Mouse (Mus musculus) mouse embryonic stem cell (cell line): ENCODE results near the gene BC016579.

Source experiments
- in situ Hi-C, 2 experiments: fragments of 300-500 bp; cut with MboI; formaldehyde crosslinking; loops; 1 replicate in 1 of 2; 3 replicates in 1 of 2; pipeline ENCODE4 v1.14.3; 2019 to 2020; ENCODE audit warnings: low sequenced_read_pairs in 2 of 2, low pct_unique_long_range_greater_than_20kb in 1 of 2, mixed read lengths in 1 of 2; ENCODE audit not compliant: unreplicated experiment in 1 of 2

BC016579 gene

DNA sequence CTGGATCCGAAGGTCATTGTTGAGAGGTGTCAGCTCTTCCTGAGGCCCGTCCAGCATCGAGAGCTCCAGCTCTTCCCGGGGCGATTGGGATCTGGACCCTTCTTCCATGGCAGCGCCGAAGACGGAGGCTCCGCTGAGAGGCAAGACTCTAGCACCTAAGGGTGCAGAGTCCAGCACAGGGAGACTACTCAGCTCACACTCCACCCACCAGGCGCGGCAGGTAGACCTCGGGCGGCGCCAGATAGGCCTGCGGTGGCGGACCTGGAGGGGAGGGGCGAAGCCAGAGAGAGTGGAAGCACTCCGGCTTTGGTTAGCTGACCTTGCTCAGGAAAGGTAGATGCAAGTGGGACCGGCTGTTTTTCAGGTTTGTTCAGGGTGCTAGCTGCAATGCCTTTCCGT is at the start of gene BC016579:
TSS of gene BC016579 (minus strand) at position 135 of the 399 bp plus-strand sequence.
- in situ Hi-C loops, result no loop called here

DNA sequence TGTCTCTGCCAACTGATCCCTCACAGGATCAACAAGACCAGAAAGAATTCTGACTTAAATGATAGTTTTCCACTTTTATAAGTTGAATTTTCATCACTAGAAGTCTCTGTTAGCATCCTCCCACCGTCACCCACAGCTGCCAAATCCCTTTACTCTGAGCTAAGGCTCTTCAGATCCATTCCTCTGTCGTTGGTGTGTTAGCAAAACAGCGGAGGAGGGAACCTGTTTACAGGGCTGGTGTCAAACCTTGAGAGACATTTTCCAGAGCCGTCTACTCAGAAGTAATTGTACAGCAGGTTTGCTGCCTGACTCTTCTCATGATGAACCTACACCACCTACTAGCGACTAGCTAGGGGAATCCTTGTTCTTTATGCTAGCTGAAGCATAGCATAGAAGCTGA is 45.4 kb upstream of the BC016579 start:
- in situ Hi-C loops, result loop anchor here in 1 of 2 experiments (25.0 kb wide), 1 partner anchor 263 kb away; the partner anchor contains the start of gene Phldb2

DNA sequence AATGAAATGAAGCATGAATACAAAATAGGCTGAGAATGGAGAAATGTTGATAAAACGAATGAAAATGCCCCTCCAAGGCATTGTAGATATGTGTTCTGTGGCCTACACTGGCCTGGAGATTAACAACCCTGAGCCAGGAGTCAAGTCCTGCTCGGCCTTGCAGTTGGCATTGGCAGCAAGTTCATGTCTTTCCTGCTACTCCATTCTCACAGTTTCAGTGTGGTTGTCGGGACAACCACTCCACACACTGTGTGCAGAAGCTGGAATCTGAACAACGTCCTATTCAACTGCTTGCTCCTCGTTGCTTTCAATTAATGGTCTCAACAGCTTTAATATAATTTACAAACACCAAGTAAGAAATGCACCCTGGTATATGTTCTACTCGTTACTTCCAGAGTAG is 44.1 kb upstream of the BC016579 start:
- in situ Hi-C loops, result loop anchor here in 1 of 2 experiments (25.0 kb wide), 1 partner anchor 264 kb away; the partner anchor contains the start of gene Phldb2

DNA sequence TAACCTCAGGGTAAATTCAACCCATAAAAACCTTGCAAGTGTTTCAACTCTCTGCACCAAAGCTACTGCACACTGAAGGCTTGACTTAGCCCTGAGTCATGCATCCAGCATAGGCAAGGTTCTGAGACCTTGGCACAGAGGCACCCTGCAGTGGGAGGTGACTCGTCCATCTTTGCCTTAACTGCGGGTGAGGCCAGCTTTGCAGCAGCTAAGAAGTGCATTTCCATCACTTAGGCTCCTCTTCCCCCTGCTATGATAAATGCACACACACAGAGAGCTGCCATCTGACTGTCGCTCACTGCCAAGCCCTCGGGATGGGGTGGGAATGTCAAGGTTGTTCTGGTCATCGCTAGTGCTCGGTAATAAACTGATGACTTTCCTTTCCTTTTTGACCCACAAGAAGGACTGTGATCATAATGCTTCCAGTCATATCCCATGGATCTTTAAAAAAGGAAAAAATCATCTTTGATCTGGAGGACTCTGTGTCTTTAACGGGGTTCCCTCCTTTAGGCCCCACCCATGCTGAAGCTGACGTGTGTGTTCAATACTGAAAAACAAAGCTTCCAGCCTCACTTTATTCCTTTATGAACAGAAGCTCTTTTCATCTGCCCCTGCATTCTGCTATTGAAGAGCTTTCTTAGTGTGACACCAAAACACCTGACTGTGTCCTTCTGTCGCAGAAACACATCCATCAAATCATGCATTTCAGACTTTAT is 41.7 kb upstream of the BC016579 start:
- in situ Hi-C loops, result loop anchor here in 1 of 2 experiments (25.0 kb wide), 1 partner anchor 267 kb away; the partner anchor contains the start of gene Phldb2

DNA sequence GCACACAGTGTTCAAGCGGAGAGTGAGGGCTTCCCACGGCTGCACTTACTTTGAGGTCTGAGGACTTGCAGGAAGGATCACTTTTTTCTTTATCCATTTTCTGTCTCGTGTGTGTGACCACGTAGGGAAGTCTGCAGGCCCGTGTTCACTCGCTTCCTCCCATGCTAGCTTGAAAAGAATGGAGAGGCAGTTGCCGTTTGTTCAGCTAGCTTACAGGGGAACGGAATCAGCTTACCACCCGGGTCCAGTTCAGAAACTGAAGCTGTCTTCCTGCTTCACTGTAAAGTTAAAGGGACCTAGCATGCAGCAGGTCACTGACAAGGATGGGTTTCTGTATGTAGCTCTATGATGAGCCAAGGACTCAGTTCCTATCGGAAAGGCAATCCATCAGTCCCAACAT is 39.7 kb upstream of the BC016579 start, which contains the start of gene Tmprss7:
TSS of gene Tmprss7 (minus strand) at position 101 of the 400 bp plus-strand sequence.
- in situ Hi-C loops, result loop anchor here in 1 of 2 experiments (25.0 kb wide), 1 partner anchor 269 kb away; the partner anchor contains the start of gene Phldb2

DNA sequence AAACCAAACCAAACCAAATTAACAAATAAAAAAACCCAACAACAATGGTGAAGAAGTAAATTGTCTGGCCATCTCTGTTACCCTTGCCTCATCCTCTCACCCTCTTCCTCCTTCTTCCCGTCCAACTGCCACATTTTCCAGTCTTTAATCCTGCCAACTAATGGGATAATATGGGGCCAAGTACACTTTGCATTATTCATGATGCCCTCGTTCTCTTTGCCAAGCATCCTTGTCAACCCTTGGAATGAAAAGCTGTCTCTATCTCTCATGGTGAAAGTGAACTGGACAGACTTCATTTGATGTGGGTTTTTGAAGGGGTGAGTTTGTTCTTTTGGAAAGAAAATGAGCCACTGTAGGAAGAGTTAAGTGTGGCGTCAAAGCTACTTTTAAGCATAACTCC is 39.0 kb upstream of the BC016579 start:
- in situ Hi-C loops, result loop anchor here in 1 of 2 experiments (25.0 kb wide), 1 partner anchor 269 kb away; the partner anchor contains the start of gene Phldb2

DNA sequence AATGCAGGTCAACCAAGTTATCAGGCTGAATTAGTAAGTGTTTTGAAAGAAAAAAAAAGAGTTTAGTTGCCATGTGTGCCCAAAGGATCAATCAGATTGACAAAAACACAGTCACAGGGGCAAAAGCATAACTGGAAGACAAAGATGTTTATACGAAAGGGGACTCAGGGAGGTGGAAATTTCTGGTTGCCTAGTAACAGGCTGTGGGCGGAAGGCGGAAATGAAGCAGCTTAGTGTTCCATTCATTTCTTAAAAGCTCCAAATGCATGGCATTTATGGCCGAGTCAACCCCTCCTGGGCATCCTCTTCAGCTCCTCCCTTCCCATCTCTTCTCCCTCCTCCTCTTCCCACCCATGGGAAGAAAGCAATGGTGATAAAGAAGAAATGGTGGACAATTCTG is 36.3 kb upstream of the BC016579 start:
- in situ Hi-C loops, result loop anchor here in 1 of 2 experiments (25.0 kb wide), 1 partner anchor 272 kb away; the partner anchor contains the start of gene Phldb2

DNA sequence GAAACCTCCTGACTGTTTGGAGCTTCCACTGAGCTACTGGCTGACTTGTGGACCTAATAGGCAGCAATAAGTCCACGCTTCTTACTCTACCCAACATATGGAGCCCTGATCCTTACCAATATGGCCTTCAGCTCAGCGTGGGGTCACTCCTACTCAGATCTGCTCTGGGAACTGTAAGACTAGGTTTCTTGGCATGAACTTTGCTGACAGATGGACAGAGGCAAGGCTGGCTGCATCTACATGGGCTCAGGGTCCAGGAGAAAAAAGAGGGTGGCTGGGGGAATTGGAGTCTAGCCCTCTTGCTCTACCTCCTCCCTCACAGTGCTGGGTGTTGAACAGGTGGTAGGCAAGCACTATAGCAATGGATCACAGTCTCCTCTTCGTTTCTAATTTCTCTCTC is 33.0 kb upstream of the BC016579 start:
- in situ Hi-C loops, result loop anchor here in 1 of 2 experiments (25.0 kb wide), 1 partner anchor 275 kb away; the partner anchor contains the start of gene Phldb2

DNA sequence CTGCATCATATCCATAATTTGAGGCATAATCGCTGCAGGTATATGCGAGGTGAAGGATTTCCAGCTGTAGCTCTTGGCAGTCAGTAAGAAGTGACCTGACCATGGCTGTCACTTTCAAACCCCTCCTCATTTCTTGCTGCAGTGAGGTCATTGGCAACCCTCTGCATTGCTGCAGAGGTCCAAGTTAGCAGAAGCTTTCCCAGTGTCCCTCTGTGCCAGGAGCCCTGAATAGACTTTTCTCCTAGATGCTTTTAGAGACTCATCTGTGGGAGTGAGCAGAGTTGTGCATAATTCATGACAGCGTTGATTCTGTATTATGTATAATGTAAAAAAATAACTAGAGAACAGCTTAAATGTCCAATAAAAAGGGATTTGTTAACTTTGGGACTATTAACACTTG is 31.4 kb upstream of the BC016579 start:
- in situ Hi-C loops, result loop anchor here in 1 of 2 experiments (25.0 kb wide), 1 partner anchor 277 kb away; the partner anchor contains the start of gene Phldb2

DNA sequence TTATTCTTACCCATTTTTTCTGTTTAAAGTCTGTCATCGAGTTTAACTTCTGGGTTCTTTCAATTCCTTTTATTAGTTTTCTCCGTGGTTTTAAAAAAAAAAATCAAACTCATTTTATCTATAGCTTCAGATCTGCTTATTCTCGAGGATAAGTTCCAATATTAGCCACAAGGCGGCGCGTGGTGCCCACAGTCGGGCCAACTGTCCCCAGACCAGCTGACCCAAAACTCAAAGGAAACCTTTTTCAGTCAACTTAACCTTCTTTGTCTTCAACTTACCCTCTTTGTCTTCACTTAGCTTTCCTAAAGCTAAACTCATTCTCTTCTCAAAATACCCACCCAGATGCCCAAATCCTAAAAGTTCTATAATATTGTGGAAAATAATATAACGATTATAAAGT is 30.9 kb upstream of the BC016579 start:
- in situ Hi-C loops, result loop anchor here in 1 of 2 experiments (25.0 kb wide), 1 partner anchor 277 kb away; the partner anchor contains the start of gene Phldb2

DNA sequence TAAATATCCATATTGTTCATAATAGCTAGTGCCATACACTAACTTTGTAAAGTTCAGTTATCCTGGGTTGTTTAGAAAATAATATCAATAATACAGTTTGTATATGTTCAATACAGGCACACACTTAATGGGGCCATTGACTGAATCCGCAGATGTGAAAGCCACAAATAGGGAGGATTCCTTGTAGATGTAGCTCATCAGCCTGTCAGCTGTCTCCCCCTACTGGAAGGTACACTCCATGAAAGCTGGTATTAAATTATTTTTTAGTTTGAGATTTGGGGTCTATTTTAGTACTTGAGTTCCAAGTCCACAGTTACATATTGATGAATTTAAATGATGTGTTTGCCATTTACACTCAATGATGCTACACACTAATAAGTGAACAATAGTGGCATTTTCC is 22.6 kb upstream of the BC016579 start:
- in situ Hi-C loops, result loop anchor here in 1 of 2 experiments (25.0 kb wide), 1 partner anchor 286 kb away; the partner anchor contains the start of gene Phldb2

DNA sequence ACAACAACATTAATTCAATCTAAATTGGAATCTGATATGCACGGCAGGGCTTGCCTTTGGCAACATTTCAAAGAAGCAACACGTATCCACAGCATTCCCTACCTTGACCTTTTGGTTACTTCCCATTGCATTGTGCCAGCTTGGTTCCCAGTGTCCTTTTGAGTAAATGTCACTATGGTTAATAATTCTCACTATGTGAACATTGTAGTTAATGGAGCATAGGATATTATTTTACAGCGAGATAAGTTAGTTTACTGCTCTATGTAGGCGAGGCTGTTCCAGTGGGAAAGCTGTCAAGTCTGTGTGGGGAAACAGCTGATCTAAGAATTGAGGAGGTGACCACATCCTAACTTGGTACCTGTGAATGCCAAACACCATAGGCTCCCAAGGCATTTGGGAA is 16.1 kb upstream of the BC016579 start:
- in situ Hi-C loops, result no loop called here

DNA sequence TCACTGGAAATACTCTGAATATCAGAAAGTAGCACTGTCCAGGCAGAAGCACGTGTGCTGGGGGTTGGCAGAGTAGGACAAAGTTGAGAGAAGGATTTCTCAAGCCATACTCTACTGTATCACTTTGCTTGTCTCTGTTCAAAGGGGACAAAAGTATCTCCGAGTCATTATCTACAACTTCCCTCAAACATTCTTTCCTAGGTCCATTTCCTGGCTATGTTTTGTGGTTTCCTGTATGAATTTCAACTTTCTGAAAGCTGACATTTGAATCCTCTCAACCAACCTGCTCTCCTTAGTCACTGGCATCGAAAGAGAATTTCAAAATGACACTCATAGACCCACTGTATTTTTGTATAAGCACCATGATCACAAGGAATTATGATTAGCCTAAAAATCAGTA is 14.3 kb upstream of the BC016579 start:
- in situ Hi-C loops, result no loop called here

DNA sequence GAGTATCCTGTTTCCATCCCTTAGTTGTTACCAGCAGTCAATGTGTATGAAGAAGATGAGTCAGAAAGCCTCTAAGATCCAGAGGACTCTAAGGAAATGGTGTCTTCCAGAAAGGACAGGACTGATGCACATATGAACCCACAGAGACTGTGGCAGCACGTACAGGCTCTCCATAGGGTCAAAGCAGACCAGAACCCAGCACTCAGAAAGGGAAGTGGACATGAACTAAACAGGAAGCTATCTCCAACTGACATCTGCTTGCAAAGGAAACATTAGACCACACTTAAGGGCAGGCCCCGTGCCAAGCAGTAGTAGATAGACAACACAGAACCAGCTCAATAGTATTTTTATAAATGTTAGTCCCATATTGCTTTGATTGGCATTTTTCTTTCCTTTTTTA is 12.3 kb upstream of the BC016579 start:
- in situ Hi-C loops, result no loop called here

DNA sequence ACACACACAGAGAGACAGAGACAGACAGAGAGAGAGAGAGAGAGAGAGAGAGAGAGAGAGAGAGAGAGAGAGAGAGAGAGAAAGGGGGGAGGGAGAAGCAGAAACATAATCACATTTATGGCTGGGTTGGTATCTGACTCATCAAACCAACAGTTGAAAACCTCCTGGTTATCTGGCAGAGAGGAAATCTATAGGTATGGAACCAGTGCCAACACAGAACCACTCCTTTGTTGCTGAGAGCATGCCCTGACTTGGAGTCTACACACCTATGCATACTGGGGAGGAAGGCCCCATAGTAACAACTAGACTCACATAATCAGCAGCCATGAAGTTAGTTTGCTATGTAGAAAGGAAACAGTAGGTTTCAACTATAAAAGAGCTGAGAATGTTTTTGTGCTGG is 8.5 kb upstream of the BC016579 start:
- in situ Hi-C loops, result no loop called here

DNA sequence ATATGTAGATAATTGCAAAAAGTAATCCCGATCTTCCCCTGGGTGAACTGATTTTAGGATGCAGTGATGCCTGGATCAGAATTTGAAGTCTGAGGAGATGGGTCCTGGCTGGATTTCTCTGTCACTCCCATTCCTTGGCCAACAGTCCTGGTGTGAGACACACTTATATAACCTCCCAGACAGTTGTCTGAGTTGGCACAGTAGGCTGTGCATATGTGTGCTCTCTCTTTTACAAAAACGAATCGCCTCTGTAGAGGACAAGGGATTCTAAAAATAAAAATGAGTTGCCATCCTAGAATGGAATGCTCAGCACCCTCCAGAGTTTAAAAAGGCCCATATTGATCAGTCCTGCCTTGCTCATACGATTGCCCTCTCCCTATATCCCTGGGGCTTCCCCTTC is 5.7 kb upstream of the BC016579 start:
- in situ Hi-C loops, result no loop called here

DNA sequence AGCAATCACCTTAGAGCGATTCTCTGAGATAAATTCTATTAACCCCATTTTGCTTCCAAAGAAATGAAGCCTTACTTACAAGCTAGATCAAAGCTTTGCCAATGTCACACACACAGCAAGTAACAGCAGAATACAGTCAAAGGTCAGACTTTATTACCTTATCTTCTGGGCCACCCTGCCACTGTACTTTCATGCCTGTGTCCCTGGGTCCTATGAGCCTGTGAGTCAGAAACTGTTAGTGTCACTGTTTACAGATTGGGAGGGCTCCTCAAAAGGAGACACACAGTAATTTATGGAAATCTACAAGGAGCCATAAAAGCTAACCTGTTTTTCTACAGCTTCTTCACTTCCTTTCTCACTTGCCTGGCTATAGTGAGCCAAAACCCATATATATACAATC is 4.4 kb upstream of the BC016579 start:
- in situ Hi-C loops, result no loop called here

DNA sequence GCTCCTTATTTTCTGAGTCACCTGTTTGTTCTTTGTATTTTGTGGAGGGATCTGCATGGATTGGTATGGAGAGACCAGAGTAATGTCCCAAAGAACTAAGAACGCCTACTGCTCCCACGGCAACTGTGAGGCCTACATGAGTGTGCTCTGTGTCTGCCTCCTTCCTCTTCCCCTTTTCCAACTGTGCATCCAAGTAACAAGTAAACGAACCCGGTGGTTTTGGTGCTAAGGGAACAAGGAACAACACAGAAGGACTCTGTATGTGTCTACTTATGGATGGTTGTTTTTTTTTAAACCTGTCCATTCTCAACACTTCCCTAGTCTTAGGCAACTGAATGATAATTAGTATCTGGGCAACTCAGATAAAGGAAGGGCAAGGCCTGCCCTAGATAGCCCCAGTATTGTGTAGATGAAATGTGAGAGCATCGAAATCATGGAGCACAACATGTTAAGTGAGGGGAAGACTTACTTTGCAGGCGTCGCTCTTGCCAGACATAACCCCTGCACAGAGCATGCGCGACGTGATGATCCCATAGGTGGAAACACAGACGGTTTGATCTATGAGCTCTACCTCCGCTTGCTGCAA is 3.8 kb upstream of the BC016579 start:
- in situ Hi-C loops, result no loop called here

DNA sequence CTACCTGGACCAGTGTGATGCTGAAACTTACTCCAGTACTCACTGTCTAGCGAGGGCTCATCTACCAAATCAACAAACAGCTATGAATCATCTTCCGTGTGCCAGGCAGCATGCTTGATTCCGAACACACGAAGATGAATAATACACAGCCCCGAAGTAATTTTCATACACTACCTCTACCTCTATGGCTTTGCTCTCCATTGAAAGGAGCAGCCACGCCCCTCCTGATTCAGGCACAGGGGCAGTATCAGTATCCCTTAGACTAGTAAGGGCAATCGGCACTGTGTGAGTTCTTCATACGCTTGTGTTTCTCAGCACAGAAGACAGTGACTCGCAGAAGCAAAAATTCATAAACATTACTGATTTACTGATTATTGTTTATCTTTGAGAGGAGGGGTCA is 597 bp upstream of the BC016579 start:
- in situ Hi-C loops, result no loop called here
